Mouse (Mus musculus) lung, adult 2 months (tissue): Measurements from ENCODE around the gene Gm11114.

ENCODE experiments used
- CTCF ChIP-seq: fragments of 200-500 bp; IDR thresholded peaks from 2 replicates; pipeline ENCODE4 v1.5.1; 2011; ENCODE audit warnings: mild to moderate bottlenecking, low read length, control low read depth; ENCODE audit not compliant: insufficient read depth
- POLR2A ChIP-seq: fragments of 200-500 bp; IDR thresholded peaks from 2 replicates; pipeline ENCODE4 v1.6.1; 2011; ENCODE audit warnings: low read depth, mild to moderate bottlenecking, control low read depth, low read length, borderline replicate concordance; ENCODE audit errors: extremely low read depth

- TF ChIP-seq CTCF: peak; percentile 82
- TF ChIP-seq POLR2A: no peak
These were observed 15.7 kb downstream of the Gm11114 start for GRCm38 (mm10) chr9:85328259-85328658.
